Mouse (Mus musculus) lung, postnatal 36 days (tissue): ENCODE results near the gene Col1a1.

Experiments
- DNase-seq: peaks from one replicate; pipeline ENCODE4 v3.0.0; 2022; ENCODE audit warnings: mixed read lengths

The Col1a1 gene

GRCm38 (mm10) chr11:94997596-94997995 lies 61.6 kb downstream of the Col1a1 start:
- peak; percentile 46 for DNase-seq

DNA sequence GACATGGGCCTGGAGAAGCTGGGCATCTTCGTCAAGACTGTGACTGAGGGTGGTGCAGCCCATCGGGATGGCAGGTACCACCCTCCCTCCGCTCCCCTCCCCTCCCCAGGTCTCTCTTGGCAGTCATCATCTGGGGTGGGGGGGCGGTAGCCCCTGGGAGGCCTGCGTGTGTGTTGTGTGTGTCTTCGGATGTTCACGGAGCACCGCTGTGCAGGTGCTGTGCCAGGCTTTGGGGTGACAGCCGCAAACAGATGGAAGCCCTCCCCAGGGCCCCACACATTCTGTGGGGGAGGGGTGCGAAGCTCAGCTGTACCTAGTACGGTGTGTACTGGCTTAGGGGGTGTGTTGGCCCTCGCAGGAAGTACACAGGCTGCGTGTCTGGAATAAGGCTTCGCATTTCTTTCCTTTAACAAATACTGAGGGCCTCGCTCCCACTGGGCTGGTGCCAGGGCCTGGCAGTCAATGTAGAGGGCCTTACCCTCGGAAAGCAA lies 62.1 kb downstream of the Col1a1 start:
- peak; percentile 51 for DNase-seq

- no peak for DNase-seq
These were observed 64.1 kb downstream of the Col1a1 start for GRCm38 (mm10) chr11:95000128-95000527.

- DNase-seq, result peak; percentile 80
These were observed 64.5 kb downstream of the Col1a1 start for GRCm38 (mm10) chr11:95000548-95000947.

DNA sequence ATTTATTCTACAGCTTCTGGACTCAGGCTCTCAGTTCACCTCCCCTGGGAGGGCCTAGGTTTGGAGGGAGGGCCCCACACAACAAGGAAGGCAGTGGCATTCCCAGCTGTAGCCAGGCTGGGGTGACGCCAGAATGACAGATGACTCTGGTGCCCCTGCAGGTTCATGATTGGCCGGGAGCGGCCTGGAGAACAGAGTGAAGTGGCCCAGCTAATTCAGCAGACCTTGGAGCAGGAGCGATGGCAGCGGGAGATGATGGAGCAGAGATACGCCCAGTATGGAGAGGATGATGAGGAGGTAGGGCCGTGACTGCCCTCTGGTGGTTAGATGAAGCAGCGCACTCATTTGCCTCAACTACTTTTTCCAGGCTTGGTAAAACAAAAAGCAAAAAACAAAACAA lies 65.0 kb downstream of the Col1a1 start:
- DNase-seq, result peak; percentile 86

DNA sequence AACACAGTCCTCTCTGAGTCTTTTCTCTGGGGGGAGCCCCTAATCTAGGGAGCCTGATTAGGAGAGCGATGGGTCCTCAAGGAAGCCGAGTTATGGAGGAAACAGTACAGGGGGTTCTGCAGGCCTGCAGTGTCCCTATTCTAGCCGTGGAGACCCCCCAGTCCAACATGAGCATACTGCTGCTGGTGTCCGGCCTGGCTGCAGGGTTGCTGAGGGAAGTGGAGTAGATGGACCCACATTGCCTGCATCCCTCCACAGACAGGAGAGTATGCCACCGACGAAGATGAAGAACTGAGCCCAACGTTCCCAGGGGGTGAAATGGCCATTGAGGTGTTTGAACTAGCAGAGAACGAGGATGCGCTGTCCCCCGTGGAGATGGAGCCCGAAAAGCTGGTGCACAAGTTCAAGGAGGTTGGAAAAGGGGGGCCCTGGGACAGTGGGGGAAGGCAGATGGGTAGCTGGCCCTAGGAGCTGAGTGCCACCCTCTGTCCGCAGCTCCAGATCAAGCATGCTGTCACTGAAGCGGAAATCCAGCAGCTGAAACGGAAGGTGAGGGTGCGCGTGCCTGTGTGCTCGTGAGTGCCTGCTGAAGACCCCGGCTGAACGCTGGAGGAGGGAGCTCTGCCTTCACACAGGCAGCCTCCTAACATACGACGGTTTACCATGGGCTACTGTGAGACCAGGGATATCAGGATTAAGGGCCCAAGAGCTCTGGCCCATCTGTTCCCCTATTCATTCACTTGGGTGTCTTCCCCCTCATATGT lies 65.7 kb downstream of the Col1a1 start:
- DNase-seq, result no peak
